Mouse (Mus musculus) adrenal gland, adult 2 months (tissue): ENCODE data around the gene Aldh3b3. TPM values are rescaled to one million over a fixed set of nuclear protein-coding genes. Genes with fewer than 3 reads are reported as not detected.
"Not testable (repeated sequence)": the region's sequence is repeated elsewhere in the genome, so short reads cannot be mapped to it uniquely, and the experiment has no call there.

Experiments used
- DNase-seq: peaks from one replicate; pipeline ENCODE4 v3.0.0; 2021
- polyA plus RNA-seq: library from polyadenylated mRNA; depleted of rRNA; stranded (reverse); fragments of >200 nt; gene quantifications from 2 replicates; pipeline ENCODE4 v1.2.3, GENCODE M21; 2012
- total RNA-seq, 2 experiments: library from RNA; stranded (reverse); gene quantifications; 2 replicates each; pipeline ENCODE4 v1.2.3; 2021

Gene Aldh3b3
- total and polyA plus RNA-seq, 3 experiments, result 0.38 to 0.63 (median 0.43) TPM

DNA sequence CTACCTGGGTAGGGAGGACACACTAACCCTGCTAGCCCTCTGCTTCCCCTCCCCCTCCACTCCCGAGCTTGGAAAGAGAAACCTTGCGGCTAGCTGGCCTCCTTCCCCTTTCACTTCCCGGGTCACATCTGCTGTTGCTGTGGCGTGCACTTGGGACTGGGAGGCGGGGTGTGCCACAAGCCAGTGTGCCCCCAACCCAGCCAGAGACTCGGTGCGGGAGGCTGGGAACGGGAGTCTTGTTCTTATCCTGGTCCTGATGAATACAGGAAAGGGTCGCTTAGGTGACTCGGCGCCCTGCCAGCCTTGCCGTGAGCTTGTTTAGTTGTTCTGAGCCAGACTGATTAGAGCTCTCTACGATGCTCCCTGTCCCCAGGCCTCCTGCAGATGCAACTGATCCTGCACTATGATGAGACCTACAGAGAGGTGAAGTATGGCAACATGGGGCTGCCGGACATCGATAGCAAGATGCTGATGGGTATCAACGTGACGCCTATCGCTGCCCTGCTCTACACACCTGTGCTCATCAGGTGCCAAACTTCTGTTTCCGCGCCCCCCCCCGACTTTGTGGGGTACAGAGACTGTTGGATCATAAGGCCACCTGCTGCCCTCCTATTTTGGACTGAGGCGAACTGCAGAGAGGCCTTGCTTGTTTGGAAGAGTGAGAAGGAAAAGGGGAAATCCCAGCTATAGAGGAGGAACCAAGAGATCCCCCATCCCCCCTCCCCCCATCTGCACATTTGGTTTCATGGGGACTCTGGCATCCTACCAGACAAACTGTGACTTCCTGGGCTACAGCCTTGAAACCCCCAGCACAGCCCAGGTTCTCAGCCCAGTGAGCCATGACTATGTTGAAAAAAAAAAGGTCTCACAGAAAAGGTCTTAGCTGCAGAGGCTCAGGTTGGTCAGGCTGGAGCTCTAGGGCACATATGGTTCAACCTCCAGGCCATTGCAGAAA is 22.3 kb upstream of the Aldh3b3 start:
- peak; percentile 79 for DNase-seq

- DNase-seq, result no peak
Observed at GRCm38 (mm10) chr19:3942315-3942714, 16.1 kb upstream of the Aldh3b3 start.

DNA sequence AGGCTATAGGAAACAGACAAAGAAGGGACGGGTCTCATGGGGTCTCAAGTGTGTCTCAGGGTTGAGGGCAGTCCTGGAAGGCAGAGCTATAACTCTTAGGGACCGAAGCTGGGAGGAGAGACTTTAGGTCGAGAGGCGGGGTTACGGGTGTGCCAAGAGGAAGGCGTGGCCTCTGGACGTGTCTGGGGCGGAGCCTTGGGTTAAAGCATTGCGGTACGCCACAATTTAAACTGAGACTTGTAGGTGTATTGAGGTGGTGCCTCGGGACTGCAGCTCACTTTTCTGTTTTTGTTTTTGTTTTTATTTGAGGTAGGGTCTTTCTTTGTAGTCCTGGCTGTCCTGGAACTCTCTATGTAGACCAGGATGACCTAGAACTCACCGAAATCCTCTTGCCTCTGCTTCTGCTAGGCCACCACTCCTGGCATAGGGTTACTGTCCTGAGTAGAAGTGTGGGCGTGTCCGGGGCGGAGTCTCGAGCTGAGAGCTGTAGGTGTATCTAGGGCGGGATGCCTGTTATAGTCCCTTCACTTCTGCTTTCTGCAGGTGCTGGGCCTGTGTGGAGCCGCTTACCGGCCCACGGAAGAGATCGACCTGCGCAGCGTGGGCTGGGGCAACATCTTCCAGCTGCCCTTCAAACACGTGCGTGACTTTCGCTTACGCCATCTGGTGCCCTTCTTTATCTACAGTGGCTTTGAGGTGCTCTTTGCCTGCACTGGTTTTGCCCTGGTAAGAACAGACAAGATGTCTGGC is 15.3 kb upstream of the Aldh3b3 start:
- no peak for DNase-seq

GRCm38 (mm10) chr19:3945872-3946564 is 12.4 kb upstream of the Aldh3b3 start:
- peak; percentile 57 for DNase-seq

GRCm38 (mm10) chr19:3946715-3947114 is 11.7 kb upstream of the Aldh3b3 start:
- DNase-seq, result peak; percentile 60

DNA sequence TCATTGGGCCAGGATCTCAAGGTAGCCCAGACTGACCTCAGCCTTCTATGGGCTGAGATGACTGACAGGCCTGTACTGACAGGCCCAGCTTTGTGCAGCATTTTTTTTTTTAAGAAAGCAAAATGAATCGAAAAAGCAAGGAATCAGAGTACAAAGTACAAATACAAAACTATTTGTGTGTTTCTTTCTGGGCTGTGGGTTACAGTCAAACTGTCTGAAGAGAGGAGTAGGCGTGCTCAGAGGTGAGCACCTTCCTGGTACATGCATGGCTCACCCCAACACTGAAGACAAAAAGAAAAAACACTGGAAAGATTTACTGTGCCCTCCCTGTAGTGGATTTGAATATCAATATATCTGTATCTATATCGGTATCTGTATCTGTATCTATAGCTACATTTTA is 10.6 kb upstream of the Aldh3b3 start:
- no peak for DNase-seq

DNA sequence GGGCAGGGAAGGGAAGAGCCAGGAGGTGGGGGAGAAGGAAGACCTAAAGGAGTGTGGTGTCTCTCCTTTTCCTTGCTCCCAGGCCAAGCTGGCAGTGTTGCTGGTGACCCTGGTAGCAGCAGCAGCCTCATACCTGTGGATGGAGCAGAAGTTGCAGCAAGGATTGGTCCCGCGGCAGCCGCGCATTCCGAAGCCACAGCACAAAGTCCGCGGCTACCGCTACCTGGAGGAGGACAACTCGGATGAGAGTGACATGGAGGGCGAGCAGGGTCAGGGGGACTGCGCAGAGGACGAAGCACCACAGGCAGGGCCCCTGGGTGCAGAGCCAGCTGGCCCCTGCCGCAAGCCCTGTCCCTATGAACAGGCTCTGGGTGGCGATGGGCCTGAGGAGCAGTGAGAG is 9.9 kb upstream of the Aldh3b3 start:
- no peak for DNase-seq

DNA sequence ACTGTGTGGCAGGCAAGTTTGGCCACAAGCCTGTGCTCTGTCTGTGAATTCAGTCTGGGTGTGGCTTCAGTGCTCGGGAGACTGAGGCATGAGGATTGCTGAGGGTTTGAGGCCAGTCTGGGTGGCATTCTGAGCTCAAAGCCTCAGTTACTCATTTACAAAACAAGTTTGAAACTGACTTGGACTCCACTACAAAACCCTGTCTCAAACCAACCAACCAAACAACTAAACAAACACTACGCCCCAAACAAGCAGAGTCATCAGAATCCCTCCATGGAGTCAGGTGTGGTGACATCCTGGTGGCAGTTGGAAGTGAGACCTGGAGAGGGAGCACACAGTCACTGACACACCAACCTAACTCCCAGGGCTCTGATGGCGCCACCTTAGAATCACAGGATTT is 8.1 kb upstream of the Aldh3b3 start:
- DNase-seq, result no peak

GRCm38 (mm10) chr19:3951461-3951860 is 7.0 kb upstream of the Aldh3b3 start:
- no peak for DNase-seq

GRCm38 (mm10) chr19:3952099-3952498 is 6.3 kb upstream of the Aldh3b3 start:
- DNase-seq, result no peak

GRCm38 (mm10) chr19:3955033-3955432 is 3.4 kb upstream of the Aldh3b3 start:
- no peak for DNase-seq

DNA sequence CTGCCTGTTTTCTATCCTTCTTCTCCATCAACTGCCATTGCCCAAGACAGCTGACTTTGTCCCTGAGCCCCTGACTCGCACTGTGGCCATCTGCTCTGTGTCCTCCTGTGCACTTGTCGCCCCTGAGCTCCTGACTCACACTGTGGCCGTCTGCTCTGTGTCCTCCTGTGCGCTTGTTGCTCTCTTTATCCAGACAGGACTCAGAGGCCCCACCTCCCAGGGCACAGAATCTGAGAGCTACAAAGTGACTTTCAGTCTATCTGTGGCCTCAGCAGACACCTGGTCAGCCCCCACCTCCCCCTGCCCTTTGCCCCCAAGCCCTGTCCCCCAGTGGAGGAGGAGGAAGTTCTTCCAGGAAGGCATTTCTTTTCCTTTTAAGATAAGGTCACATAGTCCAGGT is 2.6 kb upstream of the Aldh3b3 start:
- no peak for DNase-seq

GRCm38 (mm10) chr19:3957296-3958036 is 979 bp upstream of the Aldh3b3 start:
- DNase-seq, result not testable (repeated sequence)

GRCm38 (mm10) chr19:3959030-3959429 is 585 bp downstream of the Aldh3b3 start:
- no peak for DNase-seq

DNA sequence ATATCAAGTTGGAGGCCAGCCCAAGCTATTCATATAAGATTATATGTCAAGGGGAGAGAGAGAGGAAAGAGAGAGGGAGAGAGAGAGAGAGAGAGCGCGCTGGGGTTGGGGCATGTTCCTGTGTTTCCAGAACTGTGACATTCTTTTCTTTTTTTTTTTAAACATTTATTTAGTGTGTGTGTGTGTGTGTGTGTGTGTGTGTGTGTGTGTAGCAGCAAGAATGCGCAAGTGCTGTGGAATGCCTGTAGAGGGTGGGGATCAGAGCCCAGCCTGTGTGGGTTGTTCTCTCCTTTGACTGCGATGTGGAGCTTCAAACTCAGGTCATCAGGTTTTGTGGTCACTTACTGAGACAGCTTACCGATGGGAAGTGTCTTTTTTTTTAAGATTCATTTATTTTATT is 1.8 kb downstream of the Aldh3b3 start:
- no peak for DNase-seq

GRCm38 (mm10) chr19:3961805-3962204 is 3.4 kb downstream of the Aldh3b3 start:
- DNase-seq, result not testable (repeated sequence)

- no peak for DNase-seq
Observed at GRCm38 (mm10) chr19:3962469-3962868, 4.0 kb downstream of the Aldh3b3 start.

DNA sequence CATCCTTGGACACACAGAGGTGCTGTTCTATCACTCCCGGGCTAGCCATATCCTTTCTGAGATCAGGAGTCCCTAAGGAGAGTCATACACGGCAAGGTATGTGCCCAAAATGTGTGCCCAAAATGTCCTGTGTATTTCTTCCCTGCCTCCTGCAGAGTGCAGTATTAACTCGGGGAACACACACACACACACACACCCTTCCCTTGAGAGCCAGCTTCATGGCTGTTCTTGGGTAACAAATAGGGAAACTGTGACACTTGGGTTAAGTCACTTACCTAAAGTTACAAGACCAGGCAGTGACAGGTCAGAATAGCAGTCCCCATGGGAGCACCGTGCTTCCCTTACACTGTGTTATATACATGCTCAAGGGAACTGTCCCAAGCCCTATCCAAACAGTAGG is 5.6 kb downstream of the Aldh3b3 start:
- no peak for DNase-seq

- no peak for DNase-seq
Observed at GRCm38 (mm10) chr19:3966330-3967075, 8.1 kb downstream of the Aldh3b3 start.

- DNase-seq, result no peak
Observed at GRCm38 (mm10) chr19:3967258-3967657, 8.8 kb downstream of the Aldh3b3 start.

DNA sequence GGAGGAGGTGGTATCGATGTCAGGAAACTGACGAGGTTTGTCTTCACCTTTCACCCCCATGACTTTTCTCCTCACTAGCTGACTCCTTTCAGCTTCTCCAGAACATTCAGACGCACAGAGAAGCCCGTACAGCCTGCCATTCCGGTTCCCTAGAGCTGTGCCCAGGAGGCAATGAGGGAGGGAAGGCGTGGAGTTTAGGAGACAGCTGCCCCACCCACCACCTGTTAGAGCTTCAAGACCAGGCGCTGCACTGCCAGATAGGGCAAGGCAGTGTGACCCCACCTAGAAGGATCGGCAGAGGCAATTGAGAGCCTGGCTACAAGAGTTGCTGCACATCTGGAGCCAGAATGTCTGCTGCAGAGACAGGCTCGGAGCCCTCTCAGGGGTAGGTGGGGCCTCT is 13.8 kb downstream of the Aldh3b3 start, which contains the start of gene Aldh3b2:
TSS of gene Aldh3b2 (plus strand) at position 100 of the 400 bp plus-strand sequence.
- DNase-seq, result no peak
